Mouse (Mus musculus) megakaryocyte-erythroid progenitor cell, adult 5 weeks (primary cell): ENCODE data around the gene Dars2. TPM values are rescaled to one million over a fixed set of nuclear protein-coding genes. Genes with fewer than 3 reads are reported as not detected.

Experiments
- polyA plus RNA-seq: library from polyadenylated mRNA; stranded (reverse); fragments of >175 nt; gene quantifications from 2 replicates; pipeline ENCODE4 v1.2.3, GENCODE M21; 2012

The Dars2 gene
- polyA plus RNA-seq = 2.3 and 4.4 TPM in 2 replicates

DNA sequence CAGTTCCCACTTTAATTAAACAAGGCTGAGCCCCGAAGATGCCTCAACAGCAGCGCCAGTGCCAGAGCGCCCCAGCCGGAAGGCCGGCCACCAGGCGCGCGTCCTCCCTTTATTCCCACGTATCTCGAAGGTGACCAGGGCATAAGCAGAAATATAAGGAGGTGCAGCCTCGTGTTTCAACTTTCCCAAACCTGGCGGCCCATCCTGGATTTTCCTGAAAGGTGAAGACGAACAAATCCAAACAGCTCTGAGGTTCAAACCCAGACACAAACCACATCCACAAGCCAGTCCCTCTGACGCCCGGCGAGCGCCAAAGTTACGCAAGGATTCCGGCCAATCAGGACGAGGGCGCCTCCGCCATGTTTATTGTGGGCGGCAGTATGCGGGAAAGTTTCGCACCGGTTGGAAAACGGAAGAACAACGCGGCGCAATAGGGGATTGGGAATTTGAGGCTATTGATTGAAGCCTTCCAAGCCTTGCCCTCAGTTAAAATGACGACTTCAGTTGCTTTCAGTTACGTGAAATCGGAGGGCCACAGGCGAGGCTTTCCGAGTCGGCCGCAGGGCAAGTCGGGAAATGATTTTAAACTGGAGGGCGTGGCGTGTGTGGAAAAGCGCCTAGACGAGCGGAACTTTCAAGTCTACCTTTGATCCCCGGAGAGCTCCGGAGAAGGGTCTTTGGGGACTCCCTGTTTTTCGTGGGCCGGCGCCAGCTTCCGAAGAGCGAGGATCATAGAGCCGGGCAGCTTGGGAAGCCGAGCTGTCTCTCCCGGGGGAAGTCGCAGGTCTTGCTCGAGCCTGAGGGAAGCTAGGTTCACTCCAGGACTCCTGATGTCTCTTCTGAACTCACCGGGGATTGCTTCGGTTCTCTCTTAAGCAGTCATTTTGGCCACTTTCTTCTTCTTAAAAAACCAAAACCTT lies at the start of gene Dars2, which contains the start of gene Cenpl:
Gene Dars2, minus strand, starts transcription at position 307 of the 920 bp plus-strand sequence.
Gene Cenpl, plus strand, starts transcription at position 362 of the 920 bp plus-strand sequence.

DNA sequence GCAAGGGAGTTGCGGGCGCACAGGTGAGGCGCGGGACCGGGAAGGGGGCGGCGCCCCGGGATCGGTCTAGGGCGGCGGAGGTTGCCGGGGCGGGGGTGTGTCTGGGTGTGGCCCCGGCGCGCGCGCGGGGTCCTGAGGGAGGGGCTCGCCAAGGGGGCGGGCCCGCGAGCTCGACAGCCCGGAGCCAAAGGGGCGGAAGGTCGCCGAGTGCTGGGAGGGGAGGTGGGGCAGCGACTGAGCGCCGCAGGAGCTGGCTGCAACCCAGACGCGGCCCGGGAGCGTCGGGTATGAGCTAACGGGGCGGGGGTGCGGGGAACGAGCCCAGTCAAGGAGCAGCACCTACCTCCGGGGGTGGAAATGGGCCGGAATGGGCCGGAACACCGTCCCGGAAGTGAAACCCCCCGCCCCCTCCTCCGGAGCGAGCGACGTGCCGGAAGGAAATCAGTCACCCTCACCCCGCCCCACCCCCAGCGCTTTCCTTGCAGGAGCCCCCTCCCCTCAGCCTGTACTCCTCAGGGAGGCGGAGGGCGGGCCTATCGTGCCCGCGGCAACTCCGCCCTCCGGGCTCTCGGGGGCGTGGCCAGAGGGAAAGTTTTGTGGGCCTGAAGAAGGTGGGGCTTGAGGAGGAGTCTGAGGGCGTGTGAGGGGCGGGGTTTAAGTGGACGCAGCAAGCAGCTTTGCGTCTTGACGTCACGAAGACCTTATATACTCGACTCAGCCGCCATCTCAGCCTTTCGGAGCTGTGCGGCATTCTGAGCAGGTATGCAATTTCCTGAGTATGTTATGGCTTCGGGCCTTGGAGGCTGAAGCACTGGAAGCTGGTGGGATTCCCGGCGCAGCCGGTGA lies 35.8 kb downstream of the Dars2 start, which contains the start of gene Zbtb37:
Gene Zbtb37, minus strand, starts transcription at position 415 of the 846 bp plus-strand sequence.

Other genes with a start within 250 kb of the Dars2 start
- gene Rc3h1, start 164.2 kb downstream of the Dars2 start, polyA plus RNA-seq = 1.7 and 2.5 TPM in 2 replicates
- 0.30 and 0.86 TPM in 2 replicates for gene Serpinc1, start 92.1 kb downstream of the Dars2 start, polyA plus RNA-seq
- gene Zbtb37, start 35.8 kb downstream of the Dars2 start, polyA plus RNA-seq = 0.12 and 0.36 TPM in 2 replicates
- gene Cenpl, start 55 bp upstream of the Dars2 start, polyA plus RNA-seq = 10.9 and 13.1 TPM in 2 replicates
- 1.5 and 1.6 TPM in 2 replicates for gene Klhl20, start 60.9 kb upstream of the Dars2 start, polyA plus RNA-seq
- not detected in 2 replicates for gene Ankrd45, start 72.0 kb upstream of the Dars2 start, polyA plus RNA-seq
- not detected in 2 replicates for gene Tex50, start 88.7 kb upstream of the Dars2 start, polyA plus RNA-seq
- gene Prdx6, start 180.6 kb upstream of the Dars2 start, polyA plus RNA-seq = 29.8 and 39.8 TPM in 2 replicates